Mouse (Mus musculus): ENCODE measurements around the gene Cntnap2. TPM values are rescaled to one million over a fixed set of nuclear protein-coding genes. Genes with fewer than 3 reads are reported as not detected.
A peak's percentile ranks its signal among the peaks of the same experiment; 100 is the strongest.

Gene Cntnap2
- polyA plus RNA-seq, 1 experiment, result not detected

GRCm38 (mm10) chr6:47328281-47328680 lies 2269.1 kb downstream of the Cntnap2 start:
- TF ChIP-seq MYOD1 (IDR thresholded peaks at IDR 0.05; ENCODE audit: control insufficient read depth in 1 of 3, insufficient read length in 2 of 3, low read depth in 2 of 3), result no peak
- no peak for TF ChIP-seq CEBPB (IDR thresholded peaks at IDR 0.05; ENCODE audit: insufficient read depth, poor library complexity, severe bottlenecking)

GRCm38 (mm10) chr6:47329212-47329611 lies 2270.1 kb downstream of the Cntnap2 start:
- Histone ChIP-seq H3K4me3 (no peak overlapping the region), H3K4me2 (ENCODE audit: low read depth) (no peak overlapping the region), H3K27me3 (ENCODE audit: control insufficient read depth, insufficient read depth, insufficient read length) (no peaks in the 10 kb centered on the region), H3K36me3 (ENCODE audit: control insufficient read depth, insufficient read depth) (no peaks in the 10 kb centered on the region), H3K79me2 (ENCODE audit: control insufficient read depth, insufficient read depth) (no peaks in the 10 kb centered on the region), H3ac (ENCODE audit: control insufficient read depth, insufficient read length) (no peak overlapping the region)
- TF ChIP-seq MYOG (IDR thresholded peaks at IDR 0.05; ENCODE audit: control insufficient read depth in 1 of 3, insufficient read depth in 1 of 3, insufficient read length in 2 of 3, low read depth in 2 of 3) (no peak), MAX (IDR thresholded peaks at IDR 0.05; ENCODE audit: low read depth) (no peak), E2F4 (IDR thresholded peaks at IDR 0.05; ENCODE audit: insufficient read depth) (no peak), POLR2AphosphoS2 (IDR thresholded peaks at IDR 0.05; ENCODE audit: insufficient read length, low read depth) (no peak), REST (IDR thresholded peaks at IDR 0.05; ENCODE audit: insufficient read depth, insufficient read length) (no peak), SRF (IDR thresholded peaks at IDR 0.05; ENCODE audit: control insufficient read depth, insufficient read length, low read depth) (no peak), CEBPB (IDR thresholded peaks at IDR 0.05; ENCODE audit: insufficient read depth, poor library complexity, severe bottlenecking) (no peak), MYOD1 (IDR thresholded peaks at IDR 0.05; ENCODE audit: control insufficient read depth in 1 of 3, insufficient read length in 2 of 3, low read depth in 2 of 3) (no peak), POLR2A (IDR thresholded peaks at IDR 0.05; ENCODE audit: insufficient read length, low read depth) (no peak), TCF12 (IDR thresholded peaks at IDR 0.05; ENCODE audit: insufficient read depth, poor library complexity, severe bottlenecking) (no peak), USF1 (IDR thresholded peaks at IDR 0.05; ENCODE audit: low read depth) (no peak), TCF3 (IDR thresholded peaks at IDR 0.05; ENCODE audit: insufficient read length, low read depth) (no peak)

More at GRCm38 (mm10) chr6:47328281-47328680, 2269.1 kb downstream of the Cntnap2 start:
- H3K4me2 ChIP-seq (ENCODE audit: low read depth), result peak overlapping the region; percentile 12
- no peaks in the 10 kb centered on the region for H3K36me3 ChIP-seq (ENCODE audit: control insufficient read depth, insufficient read depth)
- no peak overlapping the region for H3ac ChIP-seq (ENCODE audit: control insufficient read depth, insufficient read length)
- H3K27me3 ChIP-seq (ENCODE audit: control insufficient read depth, insufficient read depth, insufficient read length), result no peaks in the 10 kb centered on the region
- H3K4me3 ChIP-seq, result no peak overlapping the region
- no peaks in the 10 kb centered on the region for H3K79me2 ChIP-seq (ENCODE audit: control insufficient read depth, insufficient read depth)

- Histone ChIP-seq H3K4me2 (ENCODE audit: low read depth) (peak overlapping the region; percentile 71), H3K36me3 (ENCODE audit: control insufficient read depth, insufficient read depth) (no peaks in the 10 kb centered on the region), H3K27me3 (ENCODE audit: control insufficient read depth, insufficient read depth, insufficient read length) (no peaks in the 10 kb centered on the region), H3K4me3 (no peak overlapping the region), H3ac (ENCODE audit: control insufficient read depth, insufficient read length) (no peak overlapping the region), H3K79me2 (ENCODE audit: control insufficient read depth, insufficient read depth) (no peaks in the 10 kb centered on the region)
- TF ChIP-seq POLR2A (IDR thresholded peaks at IDR 0.05; ENCODE audit: insufficient read length, low read depth), result no peak
- no peak for TF ChIP-seq TCF12 (IDR thresholded peaks at IDR 0.05; ENCODE audit: insufficient read depth, poor library complexity, severe bottlenecking)
- TF ChIP-seq REST (IDR thresholded peaks at IDR 0.05; ENCODE audit: insufficient read depth, insufficient read length), result no peak
- TF ChIP-seq MYOD1 (IDR thresholded peaks at IDR 0.05; ENCODE audit: control insufficient read depth in 1 of 3, insufficient read length in 2 of 3, low read depth in 2 of 3), result no peak
- TF ChIP-seq USF1 (IDR thresholded peaks at IDR 0.05; ENCODE audit: low read depth), result no peak
These were observed 2273.9 kb downstream of the Cntnap2 start for GRCm38 (mm10) chr6:47333016-47333415.

GRCm38 (mm10) chr6:47334377-47334776 lies 2275.2 kb downstream of the Cntnap2 start:
- H3K36me3 ChIP-seq (ENCODE audit: control insufficient read depth, insufficient read depth), result no peaks in the 10 kb centered on the region
- TF ChIP-seq MYOD1 (IDR thresholded peaks at IDR 0.05; ENCODE audit: control insufficient read depth in 1 of 3, insufficient read length in 2 of 3, low read depth in 2 of 3), result no peak
- no peak for TF ChIP-seq E2F4 (IDR thresholded peaks at IDR 0.05; ENCODE audit: insufficient read depth)
- TF ChIP-seq TCF12 (IDR thresholded peaks at IDR 0.05; ENCODE audit: insufficient read depth, poor library complexity, severe bottlenecking), result no peak
- no peak overlapping the region for H3K4me2 ChIP-seq (ENCODE audit: low read depth)

GRCm38 (mm10) chr6:47337300-47337699 lies 2278.1 kb downstream of the Cntnap2 start:
- H3K27me3 ChIP-seq (ENCODE audit: control insufficient read depth, insufficient read depth, insufficient read length), result no peaks in the 10 kb centered on the region
- no peak overlapping the region for H3K4me2 ChIP-seq (ENCODE audit: low read depth)
- H3K79me2 ChIP-seq (ENCODE audit: control insufficient read depth, insufficient read depth), result no peaks in the 10 kb centered on the region
- no peaks in the 10 kb centered on the region for H3K36me3 ChIP-seq (ENCODE audit: control insufficient read depth, insufficient read depth)
- H3ac ChIP-seq (ENCODE audit: control insufficient read depth, insufficient read length), result no peak overlapping the region
- H3K4me3 ChIP-seq, result no peak overlapping the region
- TF ChIP-seq MYOD1 (IDR thresholded peaks at IDR 0.05; ENCODE audit: control insufficient read depth in 1 of 3, insufficient read length in 2 of 3, low read depth in 2 of 3) (no peak), TCF12 (IDR thresholded peaks at IDR 0.05; ENCODE audit: insufficient read depth, poor library complexity, severe bottlenecking) (no peak), REST (IDR thresholded peaks at IDR 0.05; ENCODE audit: insufficient read depth, insufficient read length) (no peak), MYOG (IDR thresholded peaks at IDR 0.05; ENCODE audit: control insufficient read depth in 1 of 3, insufficient read depth in 1 of 3, insufficient read length in 2 of 3, low read depth in 2 of 3) (no peak), E2F4 (IDR thresholded peaks at IDR 0.05; ENCODE audit: insufficient read depth) (no peak), MAX (IDR thresholded peaks at IDR 0.05; ENCODE audit: low read depth) (no peak), SRF (IDR thresholded peaks at IDR 0.05; ENCODE audit: control insufficient read depth, insufficient read length, low read depth) (no peak), USF1 (IDR thresholded peaks at IDR 0.05; ENCODE audit: low read depth) (no peak), POLR2AphosphoS2 (IDR thresholded peaks at IDR 0.05; ENCODE audit: insufficient read length, low read depth) (no peak), TCF3 (IDR thresholded peaks at IDR 0.05; ENCODE audit: insufficient read length, low read depth) (no peak), CEBPB (IDR thresholded peaks at IDR 0.05; ENCODE audit: insufficient read depth, poor library complexity, severe bottlenecking) (no peak), POLR2A (IDR thresholded peaks at IDR 0.05; ENCODE audit: insufficient read length, low read depth) (no peak)

More at GRCm38 (mm10) chr6:47334377-47334776, 2275.2 kb downstream of the Cntnap2 start:
- H3ac ChIP-seq (ENCODE audit: control insufficient read depth, insufficient read length), result no peak overlapping the region
- H3K4me3 ChIP-seq, result no peak overlapping the region
- no peaks in the 10 kb centered on the region for H3K27me3 ChIP-seq (ENCODE audit: control insufficient read depth, insufficient read depth, insufficient read length)
- no peaks in the 10 kb centered on the region for H3K79me2 ChIP-seq (ENCODE audit: control insufficient read depth, insufficient read depth)
